Mouse (Mus musculus) naive thymus-derived CD4-positive, alpha-beta T cell, adult 2 months (primary cell): ENCODE measurements around the gene Tmub2.
A peak's percentile ranks its signal among the peaks of the same experiment; 100 is the strongest.

Source experiments
- DNase-seq: peaks from one replicate; pipeline ENCODE4 v3.0.0-alpha.2; 2011; ENCODE audit warnings: low read depth

Gene Tmub2

DNA sequence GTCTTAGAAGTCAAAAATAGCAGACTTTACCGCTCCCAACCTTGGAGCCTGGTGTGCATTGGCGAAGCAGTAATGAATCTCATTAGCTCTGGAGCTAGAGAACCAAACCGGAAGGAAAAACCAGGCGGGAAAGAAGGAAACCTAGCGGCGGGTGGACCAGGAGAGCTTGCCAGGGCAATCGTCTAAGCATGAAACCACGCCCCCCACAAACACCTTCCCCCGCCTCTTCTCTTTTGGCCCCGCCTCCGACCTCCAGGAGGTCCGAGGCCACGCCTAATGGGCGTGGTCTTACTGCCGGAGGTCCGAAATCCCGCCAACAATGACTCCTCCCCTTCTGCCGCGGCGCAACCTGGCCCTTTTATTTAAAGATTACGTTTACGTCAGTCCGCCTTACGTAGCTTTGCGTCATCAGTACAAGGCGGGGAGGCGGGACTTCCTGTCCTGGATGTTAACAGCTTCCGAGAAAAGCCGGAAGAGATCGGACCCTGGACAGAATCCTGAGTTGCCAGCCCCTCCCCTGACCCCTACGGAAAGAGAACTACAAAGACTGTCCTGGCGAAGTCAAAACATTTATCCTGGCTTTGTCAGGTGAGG lies at the start of gene Tmub2:
Tmub2 (plus strand) TSS at position 431 of the 594 bp plus-strand sequence.
- DNase-seq = peak; percentile 99

DNA sequence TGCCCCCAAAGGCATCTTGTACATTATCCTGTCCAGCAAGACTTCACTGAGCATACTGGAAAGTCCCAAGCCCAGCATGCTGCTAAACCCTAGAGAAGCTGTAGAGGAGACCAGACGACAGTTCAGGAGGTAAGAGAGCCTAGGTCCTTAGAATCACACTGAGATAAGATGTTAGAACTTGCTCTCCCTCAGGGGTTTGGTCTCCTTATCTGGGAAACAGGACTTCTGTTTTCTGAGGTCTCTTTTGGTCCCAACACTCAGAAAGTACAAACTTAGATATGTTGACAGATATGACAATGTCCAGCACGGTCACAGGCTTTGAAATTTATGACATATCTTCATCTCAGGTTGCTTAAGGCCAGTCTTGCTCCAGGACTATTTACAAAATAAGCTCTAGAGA lies 48.7 kb upstream of the Tmub2 start:
- no peak for DNase-seq

DNA sequence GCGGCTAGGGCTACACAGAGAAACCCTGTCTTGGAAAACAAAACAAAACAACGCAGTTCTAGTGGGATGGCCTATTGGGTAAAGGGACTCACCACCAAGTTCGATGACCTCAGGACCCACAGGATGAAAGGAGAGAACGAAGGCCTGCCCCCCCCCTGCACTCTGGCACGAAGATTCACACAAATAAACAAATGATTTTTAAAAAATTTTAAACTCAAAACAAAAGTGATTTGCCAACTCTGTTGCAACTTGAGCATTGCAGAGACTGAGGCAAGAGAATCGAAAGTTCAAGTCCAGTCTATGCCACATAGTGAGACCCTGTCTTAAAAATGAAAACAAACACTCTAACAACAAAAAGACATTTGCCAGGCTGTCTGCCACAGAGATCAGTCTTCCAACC lies 44.1 kb upstream of the Tmub2 start:
- no peak for DNase-seq

DNA sequence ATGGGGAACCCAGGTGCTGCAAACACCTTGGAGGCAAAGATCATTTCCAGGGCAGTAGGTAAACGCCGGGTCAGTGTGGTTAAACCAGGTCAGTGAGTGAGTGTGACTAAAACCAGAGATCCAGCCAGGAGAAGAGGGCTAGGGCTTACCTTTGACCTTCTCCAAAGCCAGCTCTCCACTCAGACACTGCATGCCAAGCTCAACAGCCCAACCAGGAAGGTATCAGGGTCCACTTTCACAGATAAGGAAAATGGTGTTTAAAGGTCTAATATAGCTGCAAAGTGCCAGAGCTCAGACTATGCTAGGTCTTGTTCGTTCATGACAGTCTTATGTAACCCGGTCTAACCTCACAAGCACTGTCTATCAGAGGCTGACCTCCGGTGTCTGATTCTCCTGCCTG lies 43.5 kb upstream of the Tmub2 start:
- DNase-seq = no peak

DNA sequence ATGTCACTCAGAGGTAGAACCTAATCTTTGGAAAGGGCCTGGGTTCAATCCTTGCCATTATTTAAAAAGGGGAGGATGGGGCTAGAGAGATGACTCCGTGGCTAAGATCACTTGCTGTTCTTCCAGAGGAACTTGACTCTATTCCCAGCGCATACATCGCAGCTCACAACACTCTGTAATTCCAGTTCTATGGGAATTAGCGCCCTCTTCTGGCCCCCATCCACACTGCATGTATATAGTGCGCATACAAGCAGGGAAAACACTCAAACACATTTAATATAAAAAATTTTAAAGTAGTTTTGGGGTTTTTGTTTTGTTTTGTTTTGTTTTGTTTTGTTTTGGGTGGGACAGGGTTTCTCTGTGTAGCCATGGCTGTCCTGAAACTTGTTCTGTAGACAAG lies 42.9 kb upstream of the Tmub2 start:
- no peak for DNase-seq

DNA sequence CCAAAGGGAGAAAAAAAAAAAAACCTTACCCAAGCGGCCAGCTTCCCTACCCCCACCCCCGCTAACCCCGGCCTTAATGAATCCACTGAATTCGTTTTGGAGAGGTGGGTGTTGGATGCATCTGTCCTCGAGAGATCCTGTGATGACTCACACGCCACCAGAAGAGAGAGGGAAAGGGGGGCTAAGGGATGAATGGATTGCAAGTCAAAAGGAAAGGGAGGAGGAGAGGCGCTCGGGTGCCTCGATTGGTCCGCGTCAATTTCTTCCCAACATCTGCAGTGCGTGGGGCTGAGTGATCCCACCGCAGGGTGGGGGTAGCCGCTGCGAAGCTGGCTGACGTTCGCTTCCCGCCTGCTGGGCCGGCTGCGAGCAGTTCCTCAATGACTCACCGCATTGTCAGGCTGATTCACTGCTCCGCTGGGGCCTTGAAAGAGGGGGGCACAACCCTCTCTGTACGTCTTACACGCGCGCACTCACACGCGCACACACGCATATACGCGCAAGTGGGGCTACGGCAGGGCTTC lies 39.7 kb upstream of the Tmub2 start:
- DNase-seq = peak; percentile 49

DNA sequence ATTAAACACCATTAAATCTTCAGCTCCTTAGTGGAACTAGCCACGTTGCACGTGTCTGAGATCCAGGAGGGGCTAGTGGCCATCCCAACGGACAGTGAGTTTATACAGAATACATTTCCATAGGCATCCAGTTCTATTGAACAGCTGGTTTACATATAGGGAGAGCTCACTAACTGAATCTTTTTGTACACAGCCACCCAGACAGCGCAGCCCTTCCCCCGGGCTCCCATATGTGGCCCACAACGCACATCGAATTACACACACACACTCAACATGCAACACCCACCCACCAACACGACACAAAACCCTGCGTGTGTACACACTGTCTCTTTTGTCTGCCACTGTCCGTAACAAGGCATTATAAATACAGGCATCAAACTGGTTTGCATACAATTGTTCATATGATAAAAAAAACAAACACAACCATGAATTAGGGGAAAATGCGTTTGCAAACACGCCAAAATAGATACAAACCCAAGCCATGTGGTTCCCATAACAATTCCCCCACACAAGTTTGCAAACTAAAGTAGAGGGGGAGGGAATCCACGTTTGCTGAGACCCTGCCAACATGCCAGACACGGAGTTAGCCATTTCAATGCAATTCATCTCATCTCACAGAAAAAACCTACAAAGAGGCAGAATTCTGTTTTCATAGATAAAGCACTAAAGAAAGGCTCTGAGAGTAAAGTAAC lies 39.0 kb upstream of the Tmub2 start:
- no peak for DNase-seq

DNA sequence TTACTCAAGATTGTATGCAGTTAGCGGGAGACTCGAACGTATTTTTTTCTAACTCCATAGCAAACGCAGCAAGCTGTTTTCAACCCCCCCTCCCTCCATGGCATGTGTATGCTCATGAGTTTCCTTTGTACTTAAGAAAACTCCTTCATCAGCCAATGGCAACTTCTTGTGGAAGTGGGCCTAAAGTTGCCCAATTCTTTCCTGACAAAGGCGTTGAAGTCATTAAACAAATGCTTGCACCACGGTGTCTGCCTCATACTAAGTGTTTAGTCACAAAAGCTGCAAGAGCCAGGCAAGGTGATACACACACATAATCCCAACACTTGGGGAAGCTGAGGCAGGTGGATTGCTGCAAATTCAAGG lies 38.5 kb upstream of the Tmub2 start:
- no peak for DNase-seq

DNA sequence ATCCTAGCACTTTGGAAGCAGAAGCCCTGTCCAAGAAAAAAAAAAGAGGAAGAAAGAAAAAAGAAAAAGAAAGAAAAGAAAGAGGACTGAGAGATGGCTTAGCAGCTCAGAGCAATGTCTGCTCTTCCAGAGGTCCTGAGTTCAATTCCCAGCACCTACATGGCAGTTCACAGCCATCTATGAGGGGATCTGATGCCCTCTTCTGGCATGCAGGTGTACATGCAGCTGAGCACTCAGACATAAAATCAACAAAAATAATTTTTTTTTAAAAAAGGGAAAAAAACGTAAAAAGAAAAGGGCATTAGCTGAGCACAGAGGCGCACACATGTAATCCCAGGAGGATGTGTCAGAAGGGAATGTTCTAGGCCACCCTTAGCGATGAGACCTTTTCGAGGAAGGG lies 37.9 kb upstream of the Tmub2 start:
- no peak for DNase-seq

DNA sequence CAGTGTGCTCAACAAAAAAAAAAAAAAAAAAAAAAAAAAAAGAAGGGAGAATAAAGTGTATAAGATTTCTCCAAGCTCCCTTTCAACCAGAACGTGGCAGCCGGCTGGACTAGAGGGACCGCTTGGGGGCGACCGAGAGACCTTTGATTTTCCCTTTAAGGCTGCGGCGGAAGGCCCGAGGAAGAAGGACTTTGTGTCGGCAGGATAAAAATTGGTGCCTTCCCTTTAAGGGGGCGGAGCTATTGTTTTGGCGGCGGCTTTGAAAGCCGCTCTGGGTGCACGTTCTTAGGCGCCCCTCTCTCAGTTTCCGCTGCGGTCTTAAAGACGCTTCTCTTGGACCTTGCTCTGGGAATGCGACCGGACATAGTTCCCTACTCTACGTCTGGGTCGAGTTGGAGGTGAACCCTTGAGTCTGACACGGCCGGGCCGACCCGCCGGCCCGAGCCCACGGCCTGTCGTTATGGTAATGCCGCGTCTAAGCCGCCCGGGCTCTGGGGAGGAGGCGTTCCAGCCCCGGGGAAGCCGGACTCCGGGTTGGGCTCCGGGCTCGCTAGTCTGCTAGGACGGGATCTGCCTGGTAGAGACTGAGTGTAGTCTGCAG lies 36.0 kb upstream of the Tmub2 start, which contains the start of gene BC030867:
BC030867 (plus strand) TSS at position 253 of the 601 bp plus-strand sequence.
- DNase-seq = peak; percentile 99

DNA sequence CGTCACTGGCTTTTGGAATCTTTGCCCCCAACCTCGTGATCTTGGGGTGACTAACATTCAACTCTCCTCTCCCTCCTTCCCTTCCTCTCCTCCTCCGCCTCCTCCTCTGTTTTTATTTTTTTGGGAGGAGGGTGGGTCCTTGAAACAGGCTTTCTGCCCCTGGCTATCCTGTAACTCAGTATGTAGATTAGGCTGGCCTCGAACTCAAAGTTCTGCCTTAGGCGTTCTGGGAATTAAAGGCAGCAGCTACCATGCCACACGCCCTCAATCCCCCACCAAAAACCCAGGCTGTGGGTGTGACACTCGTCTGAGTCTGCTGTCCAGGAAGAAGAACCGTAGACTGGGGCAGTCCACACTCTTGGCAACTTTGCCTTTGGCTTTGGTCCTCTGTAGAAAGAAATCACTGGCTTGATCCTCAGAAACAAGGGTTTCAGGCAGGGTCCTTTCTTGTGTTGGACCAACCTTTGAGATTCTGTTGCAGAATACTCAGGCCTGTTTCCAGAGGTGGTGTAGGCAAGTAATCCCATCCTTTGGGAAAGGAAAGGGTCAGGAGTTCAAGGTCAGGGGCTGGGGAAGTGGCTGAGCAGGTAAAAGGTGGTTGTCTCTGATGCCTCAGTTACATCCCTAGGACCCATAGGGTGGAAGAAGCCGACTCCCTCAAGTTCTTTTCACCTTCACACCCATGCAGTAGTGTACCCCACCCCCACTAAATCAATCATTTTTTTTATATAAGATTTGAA lies 35.2 kb upstream of the Tmub2 start:
- DNase-seq = no peak

DNA sequence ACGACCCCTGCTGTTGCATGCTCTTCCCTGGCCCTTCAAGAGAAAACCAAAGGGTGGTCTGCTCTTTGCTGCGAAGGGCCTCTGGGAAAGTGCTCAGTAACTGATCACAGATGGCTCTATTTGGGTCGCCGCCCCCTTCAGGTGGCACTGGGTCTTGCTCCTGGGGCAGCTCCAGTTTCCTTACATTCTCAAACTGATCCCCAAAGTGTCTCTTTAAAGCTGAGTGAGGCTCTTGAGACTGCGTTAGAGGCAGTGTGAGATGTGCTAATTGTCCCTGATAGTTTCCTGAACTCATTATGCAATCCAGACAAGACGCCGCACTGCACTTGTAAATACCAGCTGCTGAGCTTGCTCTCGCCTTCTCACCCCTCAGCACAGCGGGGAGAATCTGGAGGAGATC lies 27.2 kb upstream of the Tmub2 start:
- no peak for DNase-seq

DNA sequence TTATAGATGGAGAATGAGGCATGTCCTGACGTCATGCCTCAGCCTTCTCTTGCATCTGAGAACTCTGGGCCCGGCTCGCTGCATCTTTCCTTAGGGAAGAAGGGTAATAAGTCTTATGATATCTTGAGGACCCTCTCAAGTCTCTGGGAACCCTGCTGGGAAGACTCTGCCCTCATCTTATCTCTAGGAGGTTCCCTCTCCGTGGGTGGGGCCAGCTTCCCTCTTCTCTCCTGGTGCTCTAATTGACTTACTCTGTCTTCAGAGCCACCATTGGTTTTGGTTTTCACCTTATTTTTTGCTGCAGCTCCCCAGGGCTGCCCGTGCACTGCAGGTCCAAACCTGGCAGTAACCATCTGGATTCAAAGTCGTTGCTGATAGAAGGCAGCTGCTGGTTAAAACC lies 26.6 kb upstream of the Tmub2 start:
- no peak for DNase-seq

DNA sequence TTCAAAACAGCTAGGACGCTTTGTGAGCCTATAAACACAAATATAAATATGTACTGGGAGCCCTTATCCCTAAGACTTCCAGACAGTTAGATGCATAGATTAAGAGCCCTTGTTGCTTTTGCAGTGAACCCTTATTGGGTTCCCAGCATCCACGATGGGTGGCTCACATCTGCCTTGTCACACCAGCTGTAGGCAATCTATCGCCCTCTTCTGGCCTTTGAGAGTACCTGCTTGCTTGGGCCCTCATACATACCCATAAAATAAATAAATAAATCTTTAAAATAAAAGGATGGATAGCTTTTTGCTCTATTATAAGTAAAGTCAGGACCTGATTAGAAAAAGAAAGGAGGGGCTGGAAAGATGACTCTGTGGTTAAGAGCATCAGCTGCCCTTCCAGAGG lies 26.2 kb upstream of the Tmub2 start:
- DNase-seq = peak; percentile 16

DNA sequence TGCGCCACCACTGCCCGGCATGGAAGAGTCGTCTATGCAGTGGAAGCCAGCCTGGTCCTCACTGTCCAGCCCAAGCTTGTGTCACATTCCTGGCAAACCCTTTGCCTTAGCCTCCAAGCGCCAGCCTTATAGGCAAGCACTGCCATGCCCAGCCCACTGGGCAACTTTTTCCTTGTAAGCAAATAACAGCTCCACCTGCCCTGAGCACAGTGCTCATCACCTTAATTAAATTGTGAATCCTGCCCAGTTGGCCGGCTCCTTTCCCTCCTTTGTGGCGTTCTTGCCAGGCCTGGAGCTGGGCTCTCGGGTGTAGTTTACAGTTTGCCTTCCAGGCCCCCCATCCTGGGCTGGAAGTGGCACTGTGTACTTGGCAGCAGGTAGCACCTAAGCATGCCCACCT lies 21.5 kb upstream of the Tmub2 start:
- DNase-seq = no peak

DNA sequence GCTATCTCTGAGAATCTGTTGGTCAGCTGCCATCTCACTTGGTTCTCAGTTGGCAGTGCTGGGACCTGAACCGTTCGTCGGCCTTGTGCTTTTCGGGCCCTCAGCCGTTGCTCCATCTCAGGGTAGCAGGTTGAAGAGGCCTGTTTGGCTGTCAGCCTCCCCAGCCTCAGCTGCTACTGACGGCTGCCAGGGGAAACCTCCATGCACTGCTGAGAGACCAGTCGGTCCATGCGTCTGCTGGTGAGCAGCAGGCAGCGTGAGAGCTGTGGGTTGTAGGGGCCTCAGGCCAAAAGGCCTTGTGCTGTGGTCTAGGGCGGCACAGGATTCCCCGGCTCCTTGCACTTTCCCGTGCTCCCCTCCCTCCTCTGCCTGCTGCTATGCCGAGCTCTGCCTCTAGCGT lies 18.9 kb upstream of the Tmub2 start:
- no peak for DNase-seq

DNA sequence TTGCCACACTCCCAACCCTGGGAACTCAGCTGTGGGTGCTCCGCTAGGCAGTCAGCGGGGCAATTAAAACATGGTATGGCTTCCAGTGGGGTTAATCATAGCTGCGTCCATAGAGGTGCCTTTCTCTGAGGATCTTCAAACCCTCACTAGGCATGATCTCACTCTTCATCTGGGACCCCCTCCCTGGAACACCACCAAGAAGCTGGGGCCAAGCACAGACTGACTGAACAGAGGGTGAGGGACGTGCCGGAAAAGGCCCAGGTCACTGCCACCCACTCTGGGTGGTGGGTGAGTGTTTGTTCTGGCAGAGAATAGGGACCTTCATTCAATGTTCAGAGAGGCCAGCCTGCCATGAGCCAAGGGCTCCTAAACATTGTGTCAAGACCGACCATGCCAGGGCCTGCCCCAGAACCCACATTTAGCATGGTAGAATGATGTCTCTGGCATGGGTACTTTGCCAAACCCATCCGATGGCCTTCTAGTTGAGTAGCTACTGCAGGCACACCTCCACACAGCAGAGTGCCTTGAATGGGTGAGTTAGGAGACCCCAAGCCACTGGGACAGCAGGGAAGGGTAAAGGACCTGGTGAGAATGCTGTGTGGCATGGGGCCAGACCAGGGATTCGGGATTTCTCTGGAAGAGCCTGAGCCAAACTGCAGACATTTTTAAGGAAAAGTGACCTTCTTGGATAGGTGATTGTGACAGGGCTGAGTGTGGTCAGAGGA lies 17.9 kb upstream of the Tmub2 start:
- DNase-seq = no peak

DNA sequence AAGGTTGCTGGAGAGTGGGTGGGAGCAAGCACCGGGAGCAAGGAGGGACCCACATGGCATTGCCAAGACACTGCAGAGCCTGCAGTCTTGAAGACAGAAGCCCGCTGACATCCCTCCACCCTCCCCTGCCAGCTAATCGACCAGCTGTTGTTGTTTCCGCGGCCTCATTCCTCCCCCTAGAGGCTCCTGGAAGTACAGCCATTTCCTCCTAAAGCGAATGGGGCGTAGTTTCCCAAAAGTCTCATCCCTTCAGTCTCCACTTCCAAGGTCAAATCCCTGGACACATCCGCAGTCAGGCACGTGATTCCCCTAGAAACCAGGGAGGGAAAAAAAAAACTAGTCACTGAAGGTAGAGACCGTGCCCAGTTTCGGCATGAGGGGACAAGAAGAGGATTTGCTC lies 17.3 kb upstream of the Tmub2 start:
- DNase-seq = peak; percentile 70

DNA sequence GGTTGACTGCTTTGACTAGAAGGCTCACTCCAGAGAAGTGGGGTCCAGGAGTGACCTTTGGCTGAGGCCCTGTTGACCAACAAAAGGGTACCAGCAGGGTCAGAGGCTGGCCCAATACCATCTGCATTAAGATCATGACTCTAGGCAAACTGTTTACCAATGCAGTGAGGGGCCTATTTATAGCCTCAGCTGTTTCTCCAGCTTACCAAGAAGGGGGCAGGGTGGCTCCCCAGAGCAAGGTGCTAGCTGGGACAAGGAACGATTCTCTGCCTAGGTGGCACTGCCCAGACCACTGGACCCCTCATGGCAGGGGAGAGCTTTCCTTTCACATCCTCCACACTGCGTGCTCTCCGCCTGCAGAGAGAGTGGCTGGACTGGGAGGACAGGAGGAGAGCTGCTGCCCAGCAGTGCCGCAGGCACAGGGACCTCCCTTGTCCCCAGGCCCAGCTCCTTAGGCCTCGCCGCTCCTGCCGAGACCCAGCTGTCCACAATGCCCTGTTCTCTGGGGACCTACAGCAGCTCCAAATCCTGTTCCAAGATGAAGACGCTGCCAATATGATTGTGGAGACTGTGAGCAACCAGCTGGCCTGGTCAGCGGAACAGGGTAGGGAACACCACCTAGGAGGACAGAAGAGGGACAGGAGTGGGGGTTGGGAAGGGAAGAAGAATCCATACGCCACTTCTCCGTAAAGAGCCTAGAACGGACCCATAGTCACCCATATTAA lies 16.0 kb upstream of the Tmub2 start, which contains the start of gene Asb16:
Asb16 (plus strand) TSS at position 224 of the 725 bp plus-strand sequence.
- DNase-seq = no peak

DNA sequence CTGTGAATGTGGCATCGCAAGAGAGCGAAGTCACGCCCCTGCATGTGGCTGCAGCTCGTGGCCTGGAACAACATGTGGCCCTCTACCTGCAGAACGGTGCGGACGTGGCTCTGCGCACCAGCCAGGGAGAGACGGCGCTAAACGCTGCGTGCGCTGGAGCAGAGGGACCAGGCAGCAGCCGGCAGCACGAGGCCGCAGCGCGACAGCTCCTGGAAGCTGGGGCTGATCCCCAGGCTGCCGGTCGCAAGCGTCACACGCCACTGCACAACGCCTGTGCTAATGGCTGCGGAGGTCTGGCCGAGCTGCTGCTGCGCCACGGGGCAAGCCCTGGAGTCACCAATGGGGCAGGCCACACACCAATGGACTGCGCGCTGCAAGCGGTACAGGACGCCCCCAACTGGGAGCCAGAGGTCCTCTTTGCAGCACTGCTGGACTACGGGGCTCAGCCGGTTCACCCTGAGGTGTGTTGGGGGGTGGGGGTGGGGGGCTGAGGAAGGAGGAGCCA lies 8.3 kb upstream of the Tmub2 start:
- no peak for DNase-seq

DNA sequence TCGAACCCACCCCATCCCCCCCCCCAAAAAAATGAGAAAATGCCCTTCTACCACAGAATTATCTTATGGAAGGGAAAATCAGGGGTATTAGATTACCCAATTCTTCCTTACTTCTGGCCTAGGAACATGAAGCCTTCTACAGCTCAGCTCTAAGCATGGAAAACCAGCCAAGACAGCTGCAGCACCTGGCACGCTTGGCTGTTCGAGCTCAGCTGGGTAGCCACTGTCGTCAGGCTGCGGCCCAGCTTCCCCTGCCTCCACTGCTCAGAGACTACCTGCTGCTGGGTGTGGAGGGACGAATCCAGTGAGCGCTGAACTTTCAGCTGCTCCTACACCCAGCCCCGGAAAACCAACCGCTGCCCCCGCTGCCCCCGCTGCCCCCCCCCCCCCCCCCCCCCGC lies 7.0 kb upstream of the Tmub2 start:
- no peak for DNase-seq
